Mouse (Mus musculus): Measurements from ENCODE around the gene Mmp11. TPM values are rescaled to one million over a fixed set of nuclear protein-coding genes. Genes with fewer than 3 reads are reported as not detected.

Mmp11 gene
- total RNA-seq, 1 experiment from 2014 or later, result 1.6 TPM

Other genes starting within 250 kb of the Mmp11 start
- 23.0 and 38.6 TPM in 2 replicates for gene Cabin1, start 172.2 kb downstream of the Mmp11 start, total RNA-seq (2017)
- gene Ddt, start 163.1 kb downstream of the Mmp11 start, total RNA-seq (2017), result 36.5 and 63.9 TPM in 2 replicates
- gene Gm20441, start 155.5 kb downstream of the Mmp11 start, total RNA-seq (2017), result not detected in 2 replicates
- 2.3 and 7.5 TPM in 2 replicates for gene Gstt3, start 155.1 kb downstream of the Mmp11 start, total RNA-seq (2017)
- 0.63 and 0.96 TPM in 2 replicates for gene Gstt1, start 137.9 kb downstream of the Mmp11 start, total RNA-seq (2017)
- gene Gstt4, start 114.0 kb downstream of the Mmp11 start, total RNA-seq (2017), result not detected in 2 replicates
- gene Gstt2, start 99.1 kb downstream of the Mmp11 start, total RNA-seq (2017), result 10.7 and 19.0 TPM in 2 replicates
- 521 and 525 TPM in 2 replicates for gene Mif, start 76.3 kb downstream of the Mmp11 start, total RNA-seq (2017)
- not detected in 2 replicates for gene Derl3, start 43.1 kb downstream of the Mmp11 start, total RNA-seq (2017)
- gene Smarcb1, start 14.9 kb downstream of the Mmp11 start, total RNA-seq (2017), result 76.4 and 88.3 TPM in 2 replicates
- gene Chchd10, start 3.4 kb downstream of the Mmp11 start, total RNA-seq (2017), result 39.6 and 50.1 TPM in 2 replicates
- not detected in 2 replicates for gene Gm867, start 4.2 kb upstream of the Mmp11 start, total RNA-seq (2017)
- gene Vpreb3, start 6.6 kb upstream of the Mmp11 start, total RNA-seq (2017), result not detected in 2 replicates
- 0.46 TPM in 1 of 2 replicates, not detected in the other for gene Gm5134, start 18.0 kb upstream of the Mmp11 start, total RNA-seq (2017)
- 10.1 and 13.1 TPM in 2 replicates for gene Zfp280b, start 96.2 kb upstream of the Mmp11 start, total RNA-seq (2017)
- not detected in 2 replicates for gene Slc5a4b, start 174.5 kb upstream of the Mmp11 start, total RNA-seq (2017)
- gene Slc5a4a, start 211.0 kb upstream of the Mmp11 start, total RNA-seq (2017), result not detected in 2 replicates

Measured in common myeloid progenitor, adult 5-6 weeks (primary cell).